Mouse (Mus musculus) cerebellum, adult (tissue): ENCODE results near the gene Crbn.

ENCODE experiments used
- ATAC-seq: cut with Nextera tagmentation; 2 replicates; pipeline ENCODE4 v1.9.2; 2017; ENCODE audit warnings: mild to moderate bottlenecking, moderate library complexity, mixed read lengths; ENCODE audit not compliant: insufficient number of reproducible peaks, low FRiP score, low TSS enrichment

Crbn gene

GRCm38 (mm10) chr6:106799333-106800226 is at the start of gene Crbn:
TSS of gene Crbn (minus strand) at chr6:106800077.
- ATAC-seq: peak; percentile 89

- ATAC-seq: no peak
These were observed 40.3 kb upstream of the Crbn start for GRCm38 (mm10) chr6:106840181-106840580.

GRCm38 (mm10) chr6:106838053-106838452 is 38.2 kb upstream of the Crbn start:
- no peak for ATAC-seq

GRCm38 (mm10) chr6:106835316-106835715 is 35.4 kb upstream of the Crbn start:
- peak; percentile 93 for ATAC-seq

GRCm38 (mm10) chr6:106822329-106822728 is 22.5 kb upstream of the Crbn start:
- peak; percentile 53; the same call in 1 of the 2 replicates for ATAC-seq

- no peak for ATAC-seq
These were observed 20.7 kb upstream of the Crbn start for GRCm38 (mm10) chr6:106820566-106820965.

GRCm38 (mm10) chr6:106819906-106820305 is 20.0 kb upstream of the Crbn start:
- no peak for ATAC-seq

- ATAC-seq: no peak
These were observed 19.4 kb upstream of the Crbn start for GRCm38 (mm10) chr6:106819246-106819645.

GRCm38 (mm10) chr6:106810686-106811085 is 10.8 kb upstream of the Crbn start:
- no peak for ATAC-seq

GRCm38 (mm10) chr6:106809161-106809560 is 9.3 kb upstream of the Crbn start:
- no peak for ATAC-seq

- ATAC-seq: peak; percentile 74
These were observed 5.0 kb upstream of the Crbn start for GRCm38 (mm10) chr6:106804904-106805303.

- peak; percentile 33 for ATAC-seq
These were observed 315 bp upstream of the Crbn start for GRCm38 (mm10) chr6:106800227-106800557.

- no peak for ATAC-seq
These were observed 5.6 kb downstream of the Crbn start for GRCm38 (mm10) chr6:106794094-106794814.

GRCm38 (mm10) chr6:106793621-106794020 is 6.3 kb downstream of the Crbn start:
- ATAC-seq: no peak

- no peak for ATAC-seq
These were observed 6.8 kb downstream of the Crbn start for GRCm38 (mm10) chr6:106793088-106793487.

- no peak for ATAC-seq
These were observed 7.4 kb downstream of the Crbn start for GRCm38 (mm10) chr6:106792486-106792885.

- no peak for ATAC-seq
These were observed 8.4 kb downstream of the Crbn start for GRCm38 (mm10) chr6:106791429-106791828.

- ATAC-seq: no peak
These were observed 12.7 kb downstream of the Crbn start for GRCm38 (mm10) chr6:106787138-106787537.

- ATAC-seq: no peak
These were observed 29.8 kb downstream of the Crbn start for GRCm38 (mm10) chr6:106770046-106770445.

GRCm38 (mm10) chr6:106769290-106769866 is 30.5 kb downstream of the Crbn start:
- peak; percentile 66 for ATAC-seq

GRCm38 (mm10) chr6:106768640-106769289 is 31.1 kb downstream of the Crbn start, which contains the start of gene Trnt1:
TSS of gene Trnt1 (plus strand) at chr6:106769120.
- ATAC-seq: peak; percentile 99
